Mouse (Mus musculus) adrenal gland (tissue): ENCODE results near the gene Ap5s1.

Source experiments
- intact Hi-C: fragments of 180-260 bp; cut with DNase I; formaldehyde crosslinking; loops from one replicate; pipeline ENCODE4 v1.15.1; 2025

Gene Ap5s1

GRCm38 (mm10) chr2:131186771-131187601, 19.9 kb upstream of the Ap5s1 start, which contains the start of the genes Cdc25b and Spef1:
Gene Cdc25b, plus strand, starts transcription at chr2:131186949.
Gene Spef1, minus strand, starts transcription at chr2:131187282.
- intact Hi-C loops = loop anchor here (10.0 kb wide), 1 partner anchor 228 kb away; no protein-coding TSS in a partner anchor

- intact Hi-C loops = loop anchor here (10.0 kb wide), 1 partner anchor 227 kb away; no protein-coding TSS in a partner anchor
Measured at GRCm38 (mm10) chr2:131187602-131187922, 19.3 kb upstream of the Ap5s1 start.

GRCm38 (mm10) chr2:131188311-131188710, 18.6 kb upstream of the Ap5s1 start:
- intact Hi-C loops = loop anchor here (10.0 kb wide), 1 partner anchor 226 kb away; no protein-coding TSS in a partner anchor

GRCm38 (mm10) chr2:131189521-131190309, 17.2 kb upstream of the Ap5s1 start:
- intact Hi-C loops = loop anchor here (10.0 kb wide), 1 partner anchor 225 kb away; no protein-coding TSS in a partner anchor

GRCm38 (mm10) chr2:131190344-131191004, 16.4 kb upstream of the Ap5s1 start:
- intact Hi-C loops = no loop called here

GRCm38 (mm10) chr2:131191005-131191390, 15.9 kb upstream of the Ap5s1 start:
- intact Hi-C loops = no loop called here

GRCm38 (mm10) chr2:131196606-131197316, 10.1 kb upstream of the Ap5s1 start:
- intact Hi-C loops = no loop called here

- intact Hi-C loops = no loop called here
Measured at GRCm38 (mm10) chr2:131200710-131201109, 6.2 kb upstream of the Ap5s1 start.

GRCm38 (mm10) chr2:131201262-131201661, 5.6 kb upstream of the Ap5s1 start:
- intact Hi-C loops = no loop called here

GRCm38 (mm10) chr2:131203816-131204409, 3.0 kb upstream of the Ap5s1 start:
- intact Hi-C loops = no loop called here

GRCm38 (mm10) chr2:131204410-131204981, 2.4 kb upstream of the Ap5s1 start:
- intact Hi-C loops = no loop called here

GRCm38 (mm10) chr2:131205521-131206182, 1.2 kb upstream of the Ap5s1 start:
- intact Hi-C loops = no loop called here

- intact Hi-C loops = no loop called here
Measured at GRCm38 (mm10) chr2:131208356-131208755, 1.5 kb downstream of the Ap5s1 start.

GRCm38 (mm10) chr2:131209125-131209795, 2.4 kb downstream of the Ap5s1 start:
- intact Hi-C loops = no loop called here

- intact Hi-C loops = loop anchor here (2.0 kb wide), 1 partner anchor 45 kb away; no protein-coding TSS in a partner anchor
Measured at GRCm38 (mm10) chr2:131209969-131210792, 3.3 kb downstream of the Ap5s1 start.

GRCm38 (mm10) chr2:131211026-131211615, 4.2 kb downstream of the Ap5s1 start:
- intact Hi-C loops = loop anchor here (2.0 kb wide), 1 partner anchor 44 kb away; no protein-coding TSS in a partner anchor

GRCm38 (mm10) chr2:131213773-131214172, 6.9 kb downstream of the Ap5s1 start:
- intact Hi-C loops = no loop called here
